Mouse (Mus musculus): ENCODE data around the gene Trp53i11. TPM values are rescaled to one million over a fixed set of nuclear protein-coding genes. Genes with fewer than 3 reads are reported as not detected.

Trp53i11 gene
- total RNA-seq, 1 experiment from 2014 or later, result 75.8 TPM

GRCm38 (mm10) chr2:93199531-93199974, 12.2 kb downstream of the Trp53i11 start:
- peak; percentile 57 for DNase-seq

GRCm38 (mm10) chr2:93200681-93201340, 13.5 kb downstream of the Trp53i11 start:
- no peak for DNase-seq

DNA sequence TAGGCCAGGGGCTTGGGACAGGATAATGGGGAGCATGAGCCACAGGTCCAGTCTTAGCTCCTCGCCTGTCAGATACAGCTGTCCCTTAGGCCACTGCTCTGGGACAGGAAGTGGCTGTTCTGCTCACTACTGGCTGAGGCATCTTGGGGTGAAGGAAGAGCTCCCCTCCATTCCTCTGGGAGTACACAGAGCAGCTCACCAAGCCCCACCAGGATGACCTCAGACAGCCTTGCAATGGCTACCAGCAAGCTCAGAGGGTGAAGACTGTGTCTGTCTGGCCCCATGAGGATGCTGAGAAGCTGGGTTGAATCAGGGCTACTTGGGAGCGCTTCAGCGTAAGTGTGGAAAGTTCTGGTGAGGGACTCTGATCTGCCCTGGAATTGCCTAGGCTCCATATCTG, 14.6 kb downstream of the Trp53i11 start:
- DNase-seq, result no peak

DNA sequence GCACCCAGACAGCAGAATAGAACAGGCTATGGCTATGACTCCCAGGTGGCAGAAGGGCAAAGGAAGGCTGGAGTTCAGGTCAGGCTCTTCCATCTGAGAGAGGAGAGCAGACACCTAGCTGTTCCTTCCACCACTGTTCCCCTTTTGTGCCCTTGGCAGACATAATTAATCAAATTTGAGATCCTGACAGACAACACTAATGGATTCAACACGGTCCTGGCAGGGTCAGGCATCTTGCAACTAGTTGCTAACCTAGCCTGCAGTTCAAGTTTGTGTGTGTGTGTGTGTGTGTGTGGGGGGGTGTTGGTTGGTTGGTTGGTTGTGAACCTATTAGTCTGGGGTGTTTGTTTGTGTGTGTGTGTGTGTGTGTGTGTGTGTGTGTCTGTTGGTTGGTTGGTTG, 15.4 kb downstream of the Trp53i11 start:
- DNase-seq, result no peak

DNA sequence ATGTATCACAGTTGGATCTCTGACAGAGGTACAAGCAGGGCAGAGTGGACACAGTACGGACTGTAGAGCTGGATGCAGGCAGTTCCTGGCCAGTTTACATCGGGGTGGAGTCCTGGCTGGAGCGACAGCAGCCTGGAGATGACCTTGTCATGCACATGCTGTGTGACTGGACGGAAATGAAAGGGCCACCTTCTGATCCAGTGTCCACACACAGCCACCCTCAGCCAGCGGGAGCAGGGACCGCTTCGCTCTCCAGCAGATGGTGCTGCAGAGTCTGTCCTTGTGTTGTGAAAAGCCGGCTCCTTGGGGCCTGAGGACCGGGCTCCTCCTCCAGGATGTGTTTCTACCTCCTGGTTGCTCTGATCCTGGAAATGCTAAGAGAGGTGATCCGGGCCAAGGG, 16.3 kb downstream of the Trp53i11 start:
- DNase-seq, result peak; percentile 80

GRCm38 (mm10) chr2:93204571-93204970, 17.2 kb downstream of the Trp53i11 start:
- no peak for DNase-seq

- DNase-seq, result no peak
Observed at GRCm38 (mm10) chr2:93206126-93206525, 18.8 kb downstream of the Trp53i11 start.

- no peak for DNase-seq
Observed at GRCm38 (mm10) chr2:93212386-93212785, 25.0 kb downstream of the Trp53i11 start.

GRCm38 (mm10) chr2:93212865-93213264, 25.5 kb downstream of the Trp53i11 start:
- no peak for DNase-seq

DNA sequence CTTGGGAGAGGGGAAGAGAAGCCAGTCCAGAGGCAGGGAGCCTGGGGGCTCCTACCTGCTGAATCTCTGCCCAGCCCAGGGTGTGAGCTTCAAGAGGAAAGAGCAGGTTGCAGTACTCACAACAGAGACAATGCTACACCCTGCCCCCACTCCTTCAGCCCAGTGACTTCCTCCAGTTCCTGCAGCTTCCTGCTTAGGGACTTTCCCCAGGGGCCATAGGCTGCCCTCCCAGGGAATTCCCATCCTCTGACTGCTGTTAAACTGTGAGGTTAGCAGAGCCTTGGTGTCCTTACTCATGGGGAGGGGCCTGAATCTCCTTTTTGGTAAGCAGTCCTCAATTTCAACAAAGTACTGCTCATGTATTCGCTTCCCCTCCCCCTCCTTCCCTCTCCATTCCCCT, 26.8 kb downstream of the Trp53i11 start:
- no peak for DNase-seq

DNA sequence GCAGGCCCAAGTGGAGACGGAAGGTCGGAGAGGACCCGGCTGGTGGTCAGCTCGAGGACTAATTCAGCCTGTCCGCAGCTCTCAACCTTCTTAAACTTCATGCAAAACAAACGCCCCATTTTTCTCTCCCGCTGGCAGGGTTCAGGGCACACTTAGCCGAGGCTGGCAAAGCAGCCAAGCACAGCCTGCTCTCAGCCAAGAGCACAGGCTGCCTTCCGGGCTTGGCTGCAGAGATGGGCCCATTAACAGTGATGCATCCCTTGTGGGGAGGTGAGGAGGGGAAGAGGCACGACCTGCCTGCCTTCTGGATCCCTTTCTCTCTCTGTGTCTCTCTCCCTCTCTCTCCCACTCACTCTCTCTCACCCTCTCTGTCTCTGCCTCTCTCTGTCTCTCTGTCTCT, 28.4 kb downstream of the Trp53i11 start:
- DNase-seq, result no peak

DNA sequence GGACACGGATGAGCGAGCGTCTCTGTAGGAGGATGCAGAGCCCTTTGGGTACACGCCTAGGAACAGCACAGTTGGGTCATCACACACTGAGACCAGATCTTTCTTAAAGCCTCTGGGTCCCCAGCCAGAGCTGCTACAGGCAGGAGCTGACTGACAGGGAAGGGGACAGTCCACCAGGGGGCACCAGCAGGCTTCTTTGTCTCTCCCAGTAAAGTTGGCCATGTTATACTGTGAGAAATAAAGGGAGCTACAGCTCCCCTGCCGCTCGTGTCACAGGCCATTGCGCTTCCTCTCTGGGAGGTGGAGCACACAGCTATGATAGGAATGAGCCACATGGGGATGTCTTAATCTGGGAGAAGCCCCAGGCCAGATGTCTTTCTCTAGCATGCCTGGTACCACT, 29.7 kb downstream of the Trp53i11 start:
- peak; percentile 91 for DNase-seq

- DNase-seq, result peak; percentile 45
Observed at GRCm38 (mm10) chr2:93218353-93218990, 31.1 kb downstream of the Trp53i11 start.

DNA sequence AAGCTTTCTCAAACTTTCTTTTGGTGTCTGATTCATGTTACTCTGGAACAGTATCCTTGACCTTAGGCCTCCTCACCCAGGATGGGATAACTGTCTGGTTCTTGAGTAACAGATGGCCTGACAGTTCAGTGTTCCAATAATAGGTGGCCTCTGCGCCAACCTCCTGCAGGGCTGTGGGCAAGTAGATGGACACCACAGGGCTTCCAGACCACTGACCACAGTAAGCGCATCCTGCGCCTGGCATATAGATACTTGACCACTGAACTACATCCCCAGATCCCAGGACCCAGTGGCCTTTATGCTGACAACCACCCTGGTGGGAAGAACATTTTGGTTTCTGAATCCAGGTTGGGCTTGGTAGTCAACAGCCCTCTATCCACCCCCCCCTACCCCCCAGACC, 32.2 kb downstream of the Trp53i11 start:
- no peak for DNase-seq

DNA sequence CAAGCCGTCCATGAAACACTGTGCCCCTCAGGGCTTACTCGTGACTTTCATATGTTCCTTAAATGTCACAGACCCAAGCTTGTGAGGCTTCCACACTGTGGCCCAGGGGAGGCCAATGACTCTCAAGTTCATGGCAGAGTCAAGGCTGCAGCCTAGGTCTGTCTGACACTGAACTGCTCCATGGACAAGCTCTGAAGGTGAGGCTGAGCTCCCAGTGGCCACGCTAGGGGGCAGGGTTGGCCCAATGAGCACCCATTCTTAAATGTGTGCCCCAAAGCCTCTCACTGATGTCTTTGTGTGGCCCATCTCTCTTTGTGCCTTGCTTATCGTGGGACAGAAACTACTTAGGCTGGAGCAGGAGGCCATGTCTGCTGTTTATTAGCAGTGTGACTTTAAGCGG, 33.1 kb downstream of the Trp53i11 start:
- peak; percentile 54 for DNase-seq

- DNase-seq, result peak; percentile 80
Observed at GRCm38 (mm10) chr2:93223463-93223862, 36.1 kb downstream of the Trp53i11 start.

DNA sequence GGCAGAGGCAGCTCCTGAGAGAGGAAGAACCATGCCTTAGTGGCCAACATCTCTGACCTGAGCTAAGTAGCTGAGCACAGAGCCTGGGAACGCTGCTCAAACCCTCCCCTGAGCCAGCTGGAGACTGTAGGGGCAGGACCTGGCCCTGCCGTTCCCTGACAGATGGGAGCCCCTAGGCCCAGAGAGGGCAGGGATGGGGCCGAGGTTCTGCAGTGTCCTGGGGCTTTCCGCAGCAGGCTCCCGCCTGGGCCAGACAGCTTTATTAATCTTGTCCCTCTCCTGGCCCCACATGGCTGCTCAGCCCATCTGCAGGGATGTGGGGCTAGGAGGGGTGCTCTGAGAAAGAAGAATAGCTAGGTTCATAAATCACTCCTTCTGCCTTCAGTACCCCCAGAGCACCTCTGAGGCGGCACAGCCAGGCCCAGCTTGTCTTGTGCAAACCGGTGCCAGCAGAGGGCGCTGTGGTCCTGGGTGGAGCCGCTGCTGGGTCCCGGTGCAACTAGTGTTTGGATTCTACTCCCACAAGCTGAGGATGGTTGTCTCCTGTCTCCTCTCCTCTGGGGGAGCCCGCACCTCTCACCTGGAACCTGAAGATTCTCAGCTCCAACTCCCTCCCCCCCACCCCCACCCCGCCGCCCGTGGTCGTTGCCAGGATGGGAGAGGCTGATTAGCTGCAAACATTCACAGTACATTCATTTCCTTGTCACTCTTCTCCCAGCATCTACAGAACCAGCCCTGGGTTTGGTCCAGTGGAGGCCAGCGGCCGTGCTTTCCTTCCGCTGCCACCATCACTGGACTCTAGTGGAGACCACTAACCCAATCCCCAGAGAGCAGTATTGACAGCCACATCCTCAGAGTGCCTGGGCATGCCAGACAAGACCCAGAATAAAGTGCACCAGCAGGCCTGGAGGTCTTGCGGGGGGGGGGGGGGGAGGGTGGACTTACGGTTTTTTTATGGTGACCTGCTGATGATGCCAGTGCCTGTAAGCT, 39.6 kb downstream of the Trp53i11 start:
- peak; percentile 96 for DNase-seq

- DNase-seq, result no peak
Observed at GRCm38 (mm10) chr2:93227713-93228479, 40.5 kb downstream of the Trp53i11 start.

GRCm38 (mm10) chr2:93228480-93228824, 41.1 kb downstream of the Trp53i11 start:
- no peak for DNase-seq

DNA sequence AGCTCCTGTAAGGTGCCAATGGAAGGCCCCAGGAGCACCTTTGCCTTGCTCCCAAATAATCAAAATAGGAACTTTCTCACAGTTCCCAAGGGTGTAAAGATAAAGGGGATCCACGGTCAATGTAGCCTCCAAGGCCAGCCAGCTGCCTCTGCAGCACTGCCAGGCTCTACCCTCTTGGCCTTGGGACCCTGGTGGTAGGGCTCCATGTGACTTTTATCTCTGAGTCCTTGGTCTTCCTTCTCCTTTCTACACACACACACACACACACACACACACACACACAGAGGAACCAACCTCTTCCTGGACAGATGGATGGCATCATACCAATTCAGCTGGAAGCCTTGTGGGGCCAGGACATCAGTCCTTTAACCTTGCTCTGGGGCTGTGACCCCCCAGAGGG, 44.8 kb downstream of the Trp53i11 start:
- no peak for DNase-seq

- no peak for DNase-seq
Observed at GRCm38 (mm10) chr2:93237055-93237454, 49.7 kb downstream of the Trp53i11 start.

- peak; percentile 37 for DNase-seq
Observed at GRCm38 (mm10) chr2:93238864-93239263, 51.5 kb downstream of the Trp53i11 start.
